Mouse (Mus musculus) embryonic facial prominence, embryonic 12.5 days (tissue): ENCODE results near the gene Ccno. TPM values are rescaled to one million over a fixed set of nuclear protein-coding genes. Genes with fewer than 3 reads are reported as not detected.
A peak's percentile ranks its signal among the peaks of the same experiment; 100 is the strongest.

Experiments
- ATAC-seq: fragments of 200-750 bp; cut with Nextera tagmentation; 2 replicates; pipeline ENCODE4 v1.8.0; 2017; ENCODE audit not compliant: insufficient number of reproducible peaks, insufficient read depth, low FRiP score, low TSS enrichment
- H3K27ac ChIP-seq: fragments of 300-500 bp; sonication (generic); 2 replicates; pipeline ENCODE4 v1.5.1; 2016; ENCODE audit warnings: mild to moderate bottlenecking
- H3K27me3 ChIP-seq: fragments of 300-500 bp; sonication (generic); 2 replicates; pipeline ENCODE4 v1.6.1; 2016; ENCODE audit warnings: mild to moderate bottlenecking, moderate library complexity
- H3K36me3 ChIP-seq: fragments of 300-500 bp; sonication (generic); 2 replicates; pipeline ENCODE4 v1.6.1; 2016; ENCODE audit warnings: mild to moderate bottlenecking
- H3K4me1 ChIP-seq: fragments of 300-500 bp; sonication (generic); 2 replicates; pipeline ENCODE4 v1.6.1; 2016
- H3K4me2 ChIP-seq: fragments of 300-500 bp; sonication (generic); replicated peaks from 2 replicates; pipeline ENCODE4 v1.6.1; 2016; ENCODE audit warnings: mild to moderate bottlenecking, moderate library complexity
- H3K4me3 ChIP-seq: fragments of 300-500 bp; sonication (generic); 2 replicates; pipeline ENCODE4 v1.5.1; 2016; ENCODE audit warnings: mild to moderate bottlenecking
- H3K9ac ChIP-seq: fragments of 300-500 bp; sonication (generic); 2 replicates; pipeline ENCODE4 v1.6.1; 2016; ENCODE audit warnings: mild to moderate bottlenecking, moderate library complexity
- H3K9me3 ChIP-seq: fragments of 300-500 bp; sonication (generic); 2 replicates; pipeline ENCODE4 v1.6.1; 2016; ENCODE audit warnings: mild to moderate bottlenecking, moderate library complexity
- WGBS: fragments of 180-500 bp; shearing (Covaris S2); methylation state at CpG from one replicate; pipeline ENCODE4 v1.1.7; 2016; 5-methylcytosine and 5-hydroxymethylcytosine counted together
- microRNA counts: library from miRNA; unstranded; fragments of <30 nt; microRNA quantifications from one replicate; lab custom pipeline; 2017
- microRNA-seq: library from miRNA; unstranded; fragments of <30 nt; microRNA quantifications from one replicate; pipeline ENCODE4, GENCODE M21; 2017
- polyA plus RNA-seq: library from polyadenylated mRNA; unstranded; fragments of >200 nt; fragmentation: Nextera tagmentation; extraction: Ambion mirVana; gene quantifications from 2 replicates; pipeline ENCODE4 v1.2.1, GENCODE M21; 2016

Ccno gene
- polyA plus RNA-seq, 1 experiment from 2014 or later, result 0.79 TPM

DNA sequence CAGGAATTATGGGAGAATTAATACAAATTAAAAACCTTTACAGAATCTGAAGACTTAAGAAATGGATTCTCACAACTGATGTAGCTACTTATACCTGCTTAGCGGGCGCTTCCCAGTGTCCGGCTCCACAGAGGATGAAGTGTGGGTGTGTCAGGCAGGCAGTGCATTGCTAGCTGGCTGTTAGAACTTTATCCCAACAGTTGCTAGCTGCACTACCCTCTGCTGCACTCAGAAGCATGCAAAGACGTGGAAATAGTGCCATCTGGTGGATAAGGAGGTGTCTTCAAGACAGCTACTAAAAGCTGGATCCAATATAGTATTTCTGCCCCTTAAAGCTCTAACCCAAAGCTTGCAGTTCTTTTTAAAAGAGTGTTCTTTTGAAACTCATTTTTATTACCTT is 48.2 kb downstream of the Ccno start:
- Histone ChIP-seq H3K4me3 (peak overlapping the region; percentile 51), H3K4me2 (peak overlapping the region; percentile 95), H3K27me3 (peaks cover 35% of the 10 kb centered on the region), H3K9me3 (no peaks in the 10 kb centered on the region), H3K9ac (no peak overlapping the region), H3K36me3 (no peaks in the 10 kb centered on the region), H3K27ac (no peak overlapping the region), H3K4me1 (0 out of 2 replicates have a peak, but pooled peaks cover 6% of the 10 kb centered on the region)
- WGBS, result 0% methylated on average over 4 of the region's 4 CpGs
- peak; percentile 85 for ATAC-seq

MicroRNA genes within 50 kb of the gene (microRNA counts, 519-probe panel; counts per million panel counts)
- microRNA mmu-miR-449a (lab: Ali Mortazavi, UCI), result 460 counts per million, percentile 65 among the panel's probes with 10 or more counts
- 460 counts per million, percentile 65 among the panel's probes with 10 or more counts for microRNA mmu-miR-449b (lab: Ali Mortazavi, UCI)
- microRNA mmu-miR-449c (lab: Ali Mortazavi, UCI), result 460 counts per million, percentile 65 among the panel's probes with 10 or more counts

Small RNA genes within 50 kb of the gene (microRNA-seq; reads per million reads assigned to microRNA genes)
- gene Mir449a (191 reads per million, percentile 61 among the genes with 10 or more reads in this experiment), gene Mir449b (not detected), gene Mir449c (0.91 reads per million)

Other genes with a start within 250 kb of the Ccno start
- 34.4 and 38.2 TPM in 2 replicates for gene Plpp1, start 187.0 kb upstream of the Ccno start, polyA plus RNA-seq
- 92.6 and 93.6 TPM in 2 replicates for gene Mtrex, start 60.4 kb upstream of the Ccno start, polyA plus RNA-seq
- 40.9 and 42.9 TPM in 2 replicates for gene Dhx29, start 60.3 kb upstream of the Ccno start, polyA plus RNA-seq
- gene Mcidas, start 6.0 kb downstream of the Ccno start, polyA plus RNA-seq, result 0.24 and 0.26 TPM in 2 replicates
- gene Cdc20b, start 47.3 kb downstream of the Ccno start, polyA plus RNA-seq, result not detected in 2 replicates
- 152 and 164 TPM in 2 replicates for gene Gpx8, start 58.6 kb downstream of the Ccno start, polyA plus RNA-seq
- gene Gzma, start 113.2 kb downstream of the Ccno start, polyA plus RNA-seq, result not detected in 2 replicates
- 2.1 and 2.5 TPM in 2 replicates for gene Esm1, start 221.9 kb downstream of the Ccno start, polyA plus RNA-seq
- gene Gzmk, start 238.1 kb downstream of the Ccno start, polyA plus RNA-seq, result not detected in 2 replicates